In the genomic region with DNA sequence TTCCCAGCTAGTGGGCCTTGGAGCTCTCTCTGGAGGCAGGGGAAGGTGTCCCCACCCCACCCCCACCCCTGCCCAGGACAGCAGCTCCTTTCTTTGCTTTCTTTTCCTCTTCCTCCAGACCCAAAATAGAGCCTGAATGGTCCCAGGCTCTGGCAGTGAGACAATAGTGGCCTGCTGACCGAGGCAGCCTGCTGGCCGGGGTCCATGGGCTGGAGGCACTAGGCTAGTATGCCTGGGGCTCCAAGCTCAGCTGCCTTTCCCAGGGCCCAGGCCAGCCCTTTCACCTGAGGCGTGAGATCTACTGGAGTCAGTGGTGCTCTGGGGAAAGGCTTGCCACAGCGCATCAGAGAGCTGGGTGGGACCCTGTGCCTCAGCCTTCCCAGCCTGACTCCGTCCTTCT, we compare ENCODE assay signal across 9 mouse cellular contexts. TPM values are rescaled to one million over a fixed set of nuclear protein-coding genes. Genes with fewer than 3 reads are reported as not detected.
A peak's percentile ranks its signal among the peaks of the same experiment; 100 is the strongest.
DNase-seq lines count a peak whose midpoint lies in the region; ATAC-seq and TF ChIP-seq lines count a peak whose summit lies in the region.
"Had no signal": no experiment of that assay in that cellular context is flagged by ENCODE, and none has a peak within 500 bp of the region (broad histone marks: within the 10 kb centered on the region; RNA-seq: fewer than 3 reads in every experiment).

No protein-coding gene starts in this region.

- TF ChIP-seq CTCF in gastrocnemius, adult 2 months (IDR thresholded peaks at IDR 0.05) = no peak
- TF ChIP-seq CTCF in cortical plate, adult 2 months (IDR thresholded peaks at IDR 0.05; ENCODE audit: extremely low read depth, insufficient read depth, low read length) = no peak
- TF ChIP-seq CTCF in lung, embryonic 14.5 days (IDR thresholded peaks at IDR 0.05; ENCODE audit: low read depth) = no peak

- H3K4me1 ChIP-seq in cortical plate, adult 2 months (ENCODE audit: control insufficient read depth, insufficient read depth, low read length) = peaks cover 5% of the 10 kb centered on the region; the same call in 1 of the 2 replicates
- peaks cover 20 to 39% of the 10 kb centered on the region in 2 experiments for H3K4me1 ChIP-seq in heart, embryonic 14.5 days (ENCODE audit: control insufficient read depth in 2 of 2, insufficient read depth in 2 of 2, low read length in 2 of 2)
- H3K4me1 ChIP-seq in kidney, embryonic 16.5 days (ENCODE audit: insufficient read depth, low read length) = peaks cover 56% of the 10 kb centered on the region
- peaks cover 13% of the 10 kb centered on the region; the same call in 1 of the 2 replicates for H3K4me1 ChIP-seq in lung, embryonic 14.5 days (ENCODE audit: insufficient read depth)

- H3K9me3 ChIP-seq in heart, embryonic 14.5 days (ENCODE audit: control insufficient read depth, low read length) = no peaks in the 10 kb centered on the region
- H3K9me3 ChIP-seq in kidney, embryonic 16.5 days (ENCODE audit: low read length) = no peaks in the 10 kb centered on the region
- no peaks in the 10 kb centered on the region for H3K9me3 ChIP-seq in lung, embryonic 14.5 days (ENCODE audit: low read depth, low read length)
- H3K9me3 ChIP-seq: limb, embryonic 13.5 days had no signal

- WGBS in heart, embryonic 14.5 days = 51% methylated on average over 5 of the region's 5 CpGs
- WGBS in kidney, embryonic 16.5 days = 63% methylated on average over 5 of the region's 5 CpGs
- 56% methylated on average over 5 of the region's 5 CpGs for WGBS in lung, embryonic 14.5 days

- intact Hi-C loops in gastrocnemius, adult 2 months (cut with DNase I) = no loop called here

- H3K4me2 ChIP-seq in heart, embryonic 14.5 days (ENCODE audit: low read length) = no peak overlapping the region
- no peak overlapping the region for H3K4me2 ChIP-seq in kidney, embryonic 16.5 days (replicated peaks; ENCODE audit: low read depth, low read length)
- H3K4me2 ChIP-seq in lung, embryonic 14.5 days = no peak overlapping the region
- H3K4me2 ChIP-seq: limb, embryonic 13.5 days had no signal

- H3K27me3 ChIP-seq in heart, embryonic 14.5 days (ENCODE audit: control insufficient read depth, insufficient read depth, low read length) = no peaks in the 10 kb centered on the region
- no peaks in the 10 kb centered on the region for H3K27me3 ChIP-seq in kidney, embryonic 16.5 days (ENCODE audit: insufficient read depth, low read length)
- H3K27me3 ChIP-seq in lung, embryonic 14.5 days (ENCODE audit: insufficient read depth, low read length) = no peaks in the 10 kb centered on the region

- peak overlapping the region; percentile 92 for H3K27ac ChIP-seq in gastrocnemius, adult 2 months
- peak overlapping the region; percentile 83 for H3K27ac ChIP-seq in cortical plate, adult 2 months (ENCODE audit: insufficient read depth, low read length)
- H3K27ac ChIP-seq in heart, embryonic 14.5 days (replicated peaks in 1 of 2; ENCODE audit: control insufficient read depth in 1 of 2, insufficient read depth in 1 of 2, low read depth in 2 of 2, low read length in 2 of 2) = peak overlapping the region; percentile 29 to 35; a peak in 3 of 4 replicates
- H3K27ac ChIP-seq in kidney, embryonic 16.5 days (ENCODE audit: low read length) = peak overlapping the region; percentile 22
- peak overlapping the region; percentile 63; the same call in 1 of the 2 replicates for H3K27ac ChIP-seq in lung, embryonic 14.5 days (ENCODE audit: low read depth)
- H3K27ac ChIP-seq: limb, embryonic 13.5 days had no signal

- no peak for TF ChIP-seq POLR2A in cortical plate, adult 2 months (IDR thresholded peaks at IDR 0.05; ENCODE audit: extremely low read depth, insufficient read depth, low read length)

- H3K36me3 ChIP-seq in heart, embryonic 14.5 days (ENCODE audit: control insufficient read depth, insufficient read depth, low read length) = no peaks in the 10 kb centered on the region
- H3K36me3 ChIP-seq in kidney, embryonic 16.5 days (ENCODE audit: insufficient read depth, low read length) = no peaks in the 10 kb centered on the region
- no peaks in the 10 kb centered on the region for H3K36me3 ChIP-seq in lung, embryonic 14.5 days (ENCODE audit: insufficient read depth)
- H3K36me3 ChIP-seq: limb, embryonic 13.5 days had no signal

- peak overlapping the region; percentile 62 for H3K4me3 ChIP-seq in gastrocnemius, adult 2 months
- no peak overlapping the region for H3K4me3 ChIP-seq in cortical plate, adult 2 months (ENCODE audit: insufficient read depth, low read length)
- no peak overlapping the region for H3K4me3 ChIP-seq in heart, embryonic 14.5 days (ENCODE audit: control insufficient read depth in 1 of 2, insufficient read depth in 1 of 2, low read depth in 1 of 2, low read length in 2 of 2)
- H3K4me3 ChIP-seq in kidney, embryonic 16.5 days (ENCODE audit: low read length) = no peak overlapping the region
- no peak overlapping the region for H3K4me3 ChIP-seq in lung, embryonic 14.5 days (ENCODE audit: low read depth, low read length)
- H3K4me3 ChIP-seq: limb, embryonic 13.5 days had no signal

- H3K9ac ChIP-seq in heart, embryonic 14.5 days (ENCODE audit: low read length) = peak overlapping the region; percentile 17; the same call in 1 of the 2 replicates
- 0 out of 2 replicates have a peak overlapping the region, but pooled peaks have one; percentile 5 for H3K9ac ChIP-seq in kidney, embryonic 16.5 days (replicated peaks; ENCODE audit: low read length)
- H3K9ac ChIP-seq in lung, embryonic 14.5 days = no peak overlapping the region
- H3K9ac ChIP-seq: limb, embryonic 13.5 days had no signal

- no peak for ATAC-seq in heart, embryonic 14.5 days (ENCODE audit: insufficient number of reproducible peaks, insufficient read depth, low FRiP score, low read depth)
- ATAC-seq in kidney, embryonic 16.5 days (ENCODE audit: low FRiP score, low TSS enrichment) = 0 out of 2 replicates have a peak, but pooled peaks have one; percentile 21
- no peak for ATAC-seq in lung, embryonic 14.5 days (ENCODE audit: insufficient read depth)

- peak; percentile 73 for DNase-seq in gastrocnemius, adult 2 months
- no peak for DNase-seq in gastrocnemius, adult 8-10 months (ENCODE audit: low spot score in 2 of 2)
- DNase-seq in lung, embryonic 14.5 days = peak; percentile 44
- peak; percentile 60 for DNase-seq in right cerebral cortex, postnatal 25 days
- no peak for DNase-seq in thymus, postnatal 10 days (ENCODE audit: low spot score in 2 of 2)

RNA-seq across cellular contexts. Expression of gene Adgrg1, which starts 18.0 kb away (rescaled TPM):
- 10 to 100 TPM; 20.7 to 27.4 TPM for total RNA-seq in gastrocnemius, adult 2 months (2021)
- 10 to 100 TPM; 11.1 to 18.9 (median 12.8) TPM for total RNA-seq in gastrocnemius, adult 8-10 months (2022)
- 63.4 and 63.8 TPM in 2 replicates for polyA plus RNA-seq in cortical plate, adult 2 months (2012; rRNA removed)
- 2.7 and 2.9 TPM in 2 replicates for polyA plus RNA-seq in heart, embryonic 14.5 days (2014; fragmentation: Nextera tagmentation; extraction: Ambion mirVana)
- 66.2 and 67.8 TPM in 2 replicates for polyA plus RNA-seq in kidney, embryonic 16.5 days (2015; fragmentation: Nextera tagmentation; extraction: Ambion mirVana)
- polyA plus RNA-seq in lung, embryonic 14.5 days (2014; fragmentation: Nextera tagmentation; extraction: Ambion mirVana) = 33.8 and 45.3 TPM in 2 replicates

RNA-seq across cellular contexts. Expression of gene Adgrg3, which starts 25.0 kb away (rescaled TPM):
- under 1 TPM; 0.28 to 0.43 TPM for total RNA-seq in gastrocnemius, adult 2 months (2021)
- under 1 TPM in 3 of 4 experiments, not detected in 1; 0.13 to 0.27 (median 0.18) TPM for total RNA-seq in gastrocnemius, adult 8-10 months (2022)
- polyA plus RNA-seq in cortical plate, adult 2 months (2012; rRNA removed) = 0.30 and 0.40 TPM in 2 replicates
- 3.4 and 3.7 TPM in 2 replicates for polyA plus RNA-seq in heart, embryonic 14.5 days (2014; fragmentation: Nextera tagmentation; extraction: Ambion mirVana)
- 5.0 and 5.1 TPM in 2 replicates for polyA plus RNA-seq in kidney, embryonic 16.5 days (2015; fragmentation: Nextera tagmentation; extraction: Ambion mirVana)
- polyA plus RNA-seq in lung, embryonic 14.5 days (2014; fragmentation: Nextera tagmentation; extraction: Ambion mirVana) = 4.0 and 4.7 TPM in 2 replicates

Comparison
In these comparisons a context has a peak if more than half of its experiments do, and no peak if none do; other contexts are left out.
1. DNase-seq: peak in gastrocnemius, adult 2 months (single experiment), lung, embryonic 14.5 days (single experiment) and right cerebral cortex, postnatal 25 days (single experiment); none in gastrocnemius, adult 8-10 months (0 of 2) and thymus, postnatal 10 days (0 of 2).
2. H3K27ac ChIP-seq: peak in every context shown above with its lines; median percentile 92 in gastrocnemius, adult 2 months; 83 in cortical plate, adult 2 months; 63 in lung, embryonic 14.5 days; 32 in heart, embryonic 14.5 days; 22 in kidney, embryonic 16.5 days.